Mouse (Mus musculus): ENCODE measurements around the gene Ceacam9. TPM values are rescaled to one million over a fixed set of nuclear protein-coding genes. Genes with fewer than 3 reads are reported as not detected.

Ceacam9 gene
- polyA plus RNA-seq, 1 experiment from 2014 or later, result not detected

- no peaks in the 10 kb centered on the region for H3K36me3 ChIP-seq (ENCODE audit: insufficient read depth, low read length)
- no peak overlapping the region for H3K9ac ChIP-seq (replicated peaks; ENCODE audit: low read depth)
- no peak overlapping the region for H3K27ac ChIP-seq (ENCODE audit: low read length)
- H3K4me3 ChIP-seq (ENCODE audit: low read depth, low read length), result no peak overlapping the region
- H3K27me3 ChIP-seq (replicated peaks; ENCODE audit: insufficient read depth, low read length), result no peaks in the 10 kb centered on the region
- TF ChIP-seq EP300 (IDR thresholded peaks at IDR 0.05), result no peak
- TF ChIP-seq CTCF (IDR thresholded peaks at IDR 0.05), result no peak
- WGBS, result 71% methylated on average over 10 of the region's 11 CpGs
- no peaks in the 10 kb centered on the region for H3K9me3 ChIP-seq (ENCODE audit: low read length)
- H3K4me2 ChIP-seq (replicated peaks; ENCODE audit: low read depth, low read length), result no peak overlapping the region
- H3K4me1 ChIP-seq (ENCODE audit: insufficient read depth, low read depth, low read length), result 0 out of 2 replicates have a peak, but pooled peaks cover 3% of the 10 kb centered on the region
- ATAC-seq, result no peak
- DNase-seq (ENCODE audit: low spot score), result no peak
Measured at GRCm38 (mm10) chr7:16758872-16759574, 37.3 kb downstream of the Ceacam9 start.

- Histone ChIP-seq H3K9me3 (ENCODE audit: low read length) (no peaks in the 10 kb centered on the region), H3K4me3 (ENCODE audit: low read depth, low read length) (no peak overlapping the region), H3K4me2 (replicated peaks; ENCODE audit: low read depth, low read length) (no peak overlapping the region), H3K9ac (replicated peaks; ENCODE audit: low read depth) (no peak overlapping the region), H3K27me3 (replicated peaks; ENCODE audit: insufficient read depth, low read length) (no peaks in the 10 kb centered on the region), H3K27ac (ENCODE audit: low read length) (peak overlapping the region; percentile 91), H3K36me3 (ENCODE audit: insufficient read depth, low read length) (no peaks in the 10 kb centered on the region), H3K4me1 (ENCODE audit: insufficient read depth, low read depth, low read length) (0 out of 2 replicates have a peak, but pooled peaks cover 3% of the 10 kb centered on the region)
- WGBS, result 15% methylated on average over 8 of the region's 8 CpGs
- DNase-seq (ENCODE audit: low spot score) (peak; percentile 65), ATAC-seq (peak; percentile 16; the same call in 1 of the 2 replicates)
- TF ChIP-seq EP300 (IDR thresholded peaks at IDR 0.05) (no peak), CTCF (IDR thresholded peaks at IDR 0.05) (no peak)
Measured at GRCm38 (mm10) chr7:16760292-16760691, 38.6 kb downstream of the Ceacam9 start.

GRCm38 (mm10) chr7:16761005-16761481 lies 39.3 kb downstream of the Ceacam9 start:
- H3K27me3 ChIP-seq (replicated peaks; ENCODE audit: insufficient read depth, low read length), result no peaks in the 10 kb centered on the region
- no peaks in the 10 kb centered on the region for H3K9me3 ChIP-seq (ENCODE audit: low read length)
- TF ChIP-seq EP300 (IDR thresholded peaks at IDR 0.05) (no peak), CTCF (IDR thresholded peaks at IDR 0.05) (0 out of 2 replicates have a peak, but pooled peaks have one; percentile 3)
- peak overlapping the region; percentile 91 for H3K27ac ChIP-seq (ENCODE audit: low read length)
- WGBS, result 16% methylated on average over 9 of the region's 10 CpGs
- 0 out of 2 replicates have a peak, but pooled peaks cover 3% of the 10 kb centered on the region for H3K4me1 ChIP-seq (ENCODE audit: insufficient read depth, low read depth, low read length)
- H3K9ac ChIP-seq (replicated peaks; ENCODE audit: low read depth), result no peak overlapping the region
- peak; percentile 90 for ATAC-seq
- H3K4me3 ChIP-seq (ENCODE audit: low read depth, low read length), result no peak overlapping the region
- H3K36me3 ChIP-seq (ENCODE audit: insufficient read depth, low read length), result no peaks in the 10 kb centered on the region
- no peak overlapping the region for H3K4me2 ChIP-seq (replicated peaks; ENCODE audit: low read depth, low read length)
- DNase-seq (ENCODE audit: low spot score), result peak; percentile 92

- 29% methylated on average over 5 of the region's 5 CpGs for WGBS
- TF ChIP-seq EP300 (IDR thresholded peaks at IDR 0.05) (no peak), CTCF (IDR thresholded peaks at IDR 0.05) (no peak)
- Histone ChIP-seq H3K4me2 (replicated peaks; ENCODE audit: low read depth, low read length) (no peak overlapping the region), H3K4me3 (ENCODE audit: low read depth, low read length) (no peak overlapping the region), H3K9me3 (ENCODE audit: low read length) (no peaks in the 10 kb centered on the region), H3K4me1 (ENCODE audit: insufficient read depth, low read depth, low read length) (peaks cover 3% of the 10 kb centered on the region; the same call in 1 of the 2 replicates), H3K9ac (replicated peaks; ENCODE audit: low read depth) (no peak overlapping the region), H3K27me3 (replicated peaks; ENCODE audit: insufficient read depth, low read length) (no peaks in the 10 kb centered on the region), H3K36me3 (ENCODE audit: insufficient read depth, low read length) (no peaks in the 10 kb centered on the region), H3K27ac (ENCODE audit: low read length) (peak overlapping the region; percentile 91)
- DNase-seq (ENCODE audit: low spot score) (peak; percentile 62), ATAC-seq (peak; percentile 16)
Measured at GRCm38 (mm10) chr7:16761630-16762029, 39.9 kb downstream of the Ceacam9 start.

- H3K27ac ChIP-seq (ENCODE audit: low read length), result peak overlapping the region; percentile 34
- H3K27me3 ChIP-seq (replicated peaks; ENCODE audit: insufficient read depth, low read length), result no peaks in the 10 kb centered on the region
- no peak overlapping the region for H3K4me2 ChIP-seq (replicated peaks; ENCODE audit: low read depth, low read length)
- DNase-seq (ENCODE audit: low spot score), result peak; percentile 84
- no peak overlapping the region for H3K9ac ChIP-seq (replicated peaks; ENCODE audit: low read depth)
- no peaks in the 10 kb centered on the region for H3K9me3 ChIP-seq (ENCODE audit: low read length)
- H3K36me3 ChIP-seq (ENCODE audit: insufficient read depth, low read length), result no peaks in the 10 kb centered on the region
- ATAC-seq, result no peak
- H3K4me1 ChIP-seq (ENCODE audit: insufficient read depth, low read depth, low read length), result peaks cover 3% of the 10 kb centered on the region; the same call in 1 of the 2 replicates
- TF ChIP-seq CTCF (IDR thresholded peaks at IDR 0.05) (no peak), EP300 (IDR thresholded peaks at IDR 0.05) (no peak)
- 72% methylated on average over 7 of the region's 7 CpGs for WGBS
- H3K4me3 ChIP-seq (ENCODE audit: low read depth, low read length), result no peak overlapping the region
Measured at GRCm38 (mm10) chr7:16763463-16764218, 41.9 kb downstream of the Ceacam9 start.

- Histone ChIP-seq H3K4me1 (ENCODE audit: insufficient read depth, low read depth, low read length) (peaks cover 3% of the 10 kb centered on the region; the same call in 1 of the 2 replicates), H3K9me3 (ENCODE audit: low read length) (no peaks in the 10 kb centered on the region), H3K27ac (ENCODE audit: low read length) (no peak overlapping the region), H3K36me3 (ENCODE audit: insufficient read depth, low read length) (no peaks in the 10 kb centered on the region), H3K4me3 (ENCODE audit: low read depth, low read length) (no peak overlapping the region), H3K4me2 (replicated peaks; ENCODE audit: low read depth, low read length) (no peak overlapping the region), H3K27me3 (replicated peaks; ENCODE audit: insufficient read depth, low read length) (no peaks in the 10 kb centered on the region), H3K9ac (replicated peaks; ENCODE audit: low read depth) (no peak overlapping the region)
- 67% methylated on average over 2 of the region's 2 CpGs for WGBS
- TF ChIP-seq CTCF (IDR thresholded peaks at IDR 0.05) (no peak), EP300 (IDR thresholded peaks at IDR 0.05) (no peak)
- ATAC-seq, result no peak
- no peak for DNase-seq (ENCODE audit: low spot score)
Measured at GRCm38 (mm10) chr7:16766443-16766842, 44.7 kb downstream of the Ceacam9 start.

Other genes starting within 250 kb of the Ceacam9 start
- 0.17 and 0.18 TPM in 2 replicates for gene Npas1, start 244.2 kb upstream of the Ceacam9 start, polyA plus RNA-seq (2015; fragmentation: Nextera tagmentation; extraction: Ambion mirVana)
- gene Arhgap35, start 106.9 kb upstream of the Ceacam9 start, polyA plus RNA-seq (2015; fragmentation: Nextera tagmentation; extraction: Ambion mirVana), result 8.2 and 10.9 TPM in 2 replicates
- gene Ceacam15, start 46.2 kb upstream of the Ceacam9 start, polyA plus RNA-seq (2015; fragmentation: Nextera tagmentation; extraction: Ambion mirVana), result not detected in 2 replicates
- 240 and 261 TPM in 2 replicates for gene Ap2s1, start 16.5 kb downstream of the Ceacam9 start, polyA plus RNA-seq (2015; fragmentation: Nextera tagmentation; extraction: Ambion mirVana)
- gene Slc1a5, start 59.4 kb downstream of the Ceacam9 start, polyA plus RNA-seq (2015; fragmentation: Nextera tagmentation; extraction: Ambion mirVana), result 176 and 178 TPM in 2 replicates
- 57.7 and 60.7 TPM in 2 replicates for gene Strn4, start 94.0 kb downstream of the Ceacam9 start, polyA plus RNA-seq (2015; fragmentation: Nextera tagmentation; extraction: Ambion mirVana)
- gene Fkrp, start 94.8 kb downstream of the Ceacam9 start, polyA plus RNA-seq (2015; fragmentation: Nextera tagmentation; extraction: Ambion mirVana), result 22.3 and 23.5 TPM in 2 replicates
- 26.1 and 29.0 TPM in 2 replicates for gene Prkd2, start 121.0 kb downstream of the Ceacam9 start, polyA plus RNA-seq (2015; fragmentation: Nextera tagmentation; extraction: Ambion mirVana)
- 4.2 and 4.3 TPM in 2 replicates for gene Dact3, start 153.4 kb downstream of the Ceacam9 start, polyA plus RNA-seq (2015; fragmentation: Nextera tagmentation; extraction: Ambion mirVana)
- 5.2 and 6.6 TPM in 2 replicates for gene Gng8, start 169.9 kb downstream of the Ceacam9 start, polyA plus RNA-seq (2015; fragmentation: Nextera tagmentation; extraction: Ambion mirVana)
- gene Ptgir, start 184.6 kb downstream of the Ceacam9 start, polyA plus RNA-seq (2015; fragmentation: Nextera tagmentation; extraction: Ambion mirVana), result 2.0 and 2.4 TPM in 2 replicates
- gene Calm3, start 202.2 kb downstream of the Ceacam9 start, polyA plus RNA-seq (2015; fragmentation: Nextera tagmentation; extraction: Ambion mirVana), result 61.7 and 63.6 TPM in 2 replicates
- gene Pnmal2, start 222.8 kb downstream of the Ceacam9 start, polyA plus RNA-seq (2015; fragmentation: Nextera tagmentation; extraction: Ambion mirVana), result 1.9 and 2.0 TPM in 2 replicates
- gene Pnmal1, start 237.8 kb downstream of the Ceacam9 start, polyA plus RNA-seq (2015; fragmentation: Nextera tagmentation; extraction: Ambion mirVana), result 0.04 TPM in 1 of 2 replicates, not detected in the other

Measured in lung, postnatal 0 days (tissue).